Mouse (Mus musculus): ENCODE data around the gene Cdk5rap3.
A peak's percentile ranks its signal among the peaks of the same experiment; 100 is the strongest.

Gene Cdk5rap3

GRCm38 (mm10) chr11:96895886-96896285 lies 20.4 kb downstream of the Cdk5rap3 start:
- no peak for DNase-seq

- DNase-seq: no peak
Observed at GRCm38 (mm10) chr11:96893203-96893842, 23.0 kb downstream of the Cdk5rap3 start.

GRCm38 (mm10) chr11:96891784-96892527 lies 24.3 kb downstream of the Cdk5rap3 start:
- DNase-seq: no peak

- DNase-seq: no peak
Observed at GRCm38 (mm10) chr11:96886942-96887546, 29.3 kb downstream of the Cdk5rap3 start.

GRCm38 (mm10) chr11:96885901-96886340 lies 30.4 kb downstream of the Cdk5rap3 start:
- no peak for DNase-seq

GRCm38 (mm10) chr11:96880296-96880695 lies 36.0 kb downstream of the Cdk5rap3 start:
- peak; percentile 22 to 51 for DNase-seq

- DNase-seq: no peak
Observed at GRCm38 (mm10) chr11:96879359-96879758, 36.9 kb downstream of the Cdk5rap3 start.

- DNase-seq: no peak
Observed at GRCm38 (mm10) chr11:96878715-96879114, 37.6 kb downstream of the Cdk5rap3 start.

GRCm38 (mm10) chr11:96877071-96877470 lies 39.2 kb downstream of the Cdk5rap3 start:
- no peak for DNase-seq

- DNase-seq: no peak
Observed at GRCm38 (mm10) chr11:96876300-96877040, 39.8 kb downstream of the Cdk5rap3 start.

GRCm38 (mm10) chr11:96875745-96876144 lies 40.6 kb downstream of the Cdk5rap3 start:
- DNase-seq: peak; percentile 33 to 43

- no peak for DNase-seq
Observed at GRCm38 (mm10) chr11:96875270-96875669, 41.0 kb downstream of the Cdk5rap3 start.

GRCm38 (mm10) chr11:96873601-96874140 lies 42.6 kb downstream of the Cdk5rap3 start:
- DNase-seq: no peak

GRCm38 (mm10) chr11:96872441-96873379 lies 43.6 kb downstream of the Cdk5rap3 start:
- no peak for DNase-seq

- DNase-seq: peak; percentile 55 to 57
Observed at GRCm38 (mm10) chr11:96867149-96867548, 49.1 kb downstream of the Cdk5rap3 start.

GRCm38 (mm10) chr11:96863206-96863995 lies 52.9 kb downstream of the Cdk5rap3 start:
- DNase-seq: peak; percentile 51 to 64

GRCm38 (mm10) chr11:96862534-96862933 lies 53.8 kb downstream of the Cdk5rap3 start:
- no peak for DNase-seq

GRCm38 (mm10) chr11:96861878-96862289 lies 54.4 kb downstream of the Cdk5rap3 start:
- DNase-seq: peak; percentile 92 to 94

GRCm38 (mm10) chr11:96861446-96861845 lies 54.9 kb downstream of the Cdk5rap3 start:
- peak; percentile 61 to 63 for DNase-seq

GRCm38 (mm10) chr11:96860564-96860963 lies 55.7 kb downstream of the Cdk5rap3 start:
- peak; percentile 75 to 81 for DNase-seq

GRCm38 (mm10) chr11:96859635-96860034 lies 56.7 kb downstream of the Cdk5rap3 start:
- DNase-seq: no peak

Measured in lung, adult 18-20 months (tissue).